Mouse (Mus musculus): ENCODE measurements around the gene Cdkal1.

Cdkal1 gene

DNA sequence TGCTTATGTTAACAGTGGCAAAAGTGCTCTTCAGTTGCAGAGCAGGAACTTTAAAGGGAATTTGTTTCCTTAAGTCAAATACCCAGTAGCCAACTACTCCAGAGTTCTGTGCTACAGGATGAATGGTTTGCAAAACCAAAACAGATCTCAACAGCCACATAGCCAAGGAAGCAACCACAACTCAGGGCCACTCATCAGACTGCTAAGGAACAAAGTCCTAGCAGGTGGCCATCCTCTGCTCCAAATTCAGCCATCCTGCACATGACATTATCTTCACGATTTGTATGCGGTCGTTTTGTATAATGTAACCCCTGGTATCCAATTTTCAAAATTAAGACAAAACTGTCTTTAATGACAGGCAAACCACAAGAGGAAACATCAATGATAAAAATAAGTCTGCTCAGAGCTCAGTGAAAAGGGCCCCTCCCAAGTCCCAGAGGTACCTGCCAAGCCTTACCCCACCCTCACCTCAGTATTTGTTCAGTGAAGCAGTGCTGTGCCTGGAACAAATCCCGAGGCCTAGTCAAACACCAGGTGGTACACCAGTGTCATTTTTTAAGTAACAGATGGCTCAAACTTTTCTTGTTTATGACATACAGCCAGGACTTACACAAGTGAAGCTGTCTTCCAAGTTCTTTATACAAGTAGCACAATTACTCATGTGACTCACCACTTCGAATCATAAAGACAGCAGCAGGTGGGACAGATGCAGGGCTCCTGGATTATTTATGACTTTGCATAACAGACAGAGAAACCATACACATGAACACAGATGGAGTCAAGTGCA, 117.6 kb downstream of the Cdkal1 start:
- Histone ChIP-seq H3K9me3 (ENCODE audit: low read length) (no peaks in the 10 kb centered on the region), H3K36me3 (ENCODE audit: insufficient read depth, low read length) (no peaks in the 10 kb centered on the region), H3K27me3 (ENCODE audit: insufficient read depth, low read length) (no peaks in the 10 kb centered on the region), H3K4me1 (replicated peaks; ENCODE audit: low read depth, low read length) (peaks cover 22% of the 10 kb centered on the region), H3K4me3 (replicated peaks; ENCODE audit: low read length) (no peak overlapping the region)
- TF ChIP-seq POU5F1 (IDR thresholded peaks at IDR 0.05; ENCODE audit: borderline replicate concordance, low read length) (no peak), NANOG (IDR thresholded peaks at IDR 0.05; ENCODE audit: borderline replicate concordance, low read length) (no peak; the same call in 1 of the 2 replicates), CTCF (conservative IDR thresholded peaks at IDR 0.05; ENCODE audit: low read length) (no peak)

DNA sequence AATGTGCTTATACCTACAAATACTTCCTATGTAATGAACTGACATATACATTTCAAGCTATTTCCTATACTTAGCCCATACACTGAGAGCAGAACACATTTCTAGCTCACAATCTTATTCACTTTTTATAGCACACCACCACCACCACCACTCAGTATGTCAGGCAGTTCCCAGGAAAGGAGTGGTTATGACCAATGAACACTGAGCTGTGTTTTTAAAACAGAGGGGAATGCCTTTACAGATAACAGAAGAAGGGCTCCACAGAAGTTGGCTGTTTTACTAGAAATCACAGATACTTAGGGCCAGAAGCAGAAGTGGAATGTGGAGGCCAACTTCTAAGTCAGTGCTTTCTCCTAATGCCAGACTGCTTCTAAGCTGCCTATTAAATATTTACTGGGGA, 121.0 kb downstream of the Cdkal1 start:
- no peak overlapping the region for H3K4me3 ChIP-seq (replicated peaks; ENCODE audit: low read length)
- no peaks in the 10 kb centered on the region for H3K9me3 ChIP-seq (ENCODE audit: low read length)
- H3K36me3 ChIP-seq (ENCODE audit: insufficient read depth, low read length), result no peaks in the 10 kb centered on the region
- no peaks in the 10 kb centered on the region for H3K27me3 ChIP-seq (ENCODE audit: insufficient read depth, low read length)
- TF ChIP-seq NANOG (IDR thresholded peaks at IDR 0.05; ENCODE audit: borderline replicate concordance, low read length), result no peak
- no peak for TF ChIP-seq CTCF (conservative IDR thresholded peaks at IDR 0.05; ENCODE audit: low read length)
- no peak for TF ChIP-seq POU5F1 (IDR thresholded peaks at IDR 0.05; ENCODE audit: borderline replicate concordance, low read length)
- peaks cover 22% of the 10 kb centered on the region for H3K4me1 ChIP-seq (replicated peaks; ENCODE audit: low read depth, low read length)

- TF ChIP-seq NANOG (IDR thresholded peaks at IDR 0.05; ENCODE audit: borderline replicate concordance, low read length), result no peak
- no peak for TF ChIP-seq CTCF (conservative IDR thresholded peaks at IDR 0.05; ENCODE audit: low read length)
- TF ChIP-seq POU5F1 (IDR thresholded peaks at IDR 0.05; ENCODE audit: borderline replicate concordance, low read length), result no peak
- Histone ChIP-seq H3K27me3 (ENCODE audit: insufficient read depth, low read length) (no peaks in the 10 kb centered on the region), H3K9me3 (ENCODE audit: low read length) (no peaks in the 10 kb centered on the region), H3K4me1 (replicated peaks; ENCODE audit: low read depth, low read length) (no peaks in the 10 kb centered on the region), H3K36me3 (ENCODE audit: insufficient read depth, low read length) (no peaks in the 10 kb centered on the region), H3K4me3 (replicated peaks; ENCODE audit: low read length) (no peak overlapping the region)
These were observed 129.2 kb downstream of the Cdkal1 start for GRCm38 (mm10) chr13:29726154-29726825.

DNA sequence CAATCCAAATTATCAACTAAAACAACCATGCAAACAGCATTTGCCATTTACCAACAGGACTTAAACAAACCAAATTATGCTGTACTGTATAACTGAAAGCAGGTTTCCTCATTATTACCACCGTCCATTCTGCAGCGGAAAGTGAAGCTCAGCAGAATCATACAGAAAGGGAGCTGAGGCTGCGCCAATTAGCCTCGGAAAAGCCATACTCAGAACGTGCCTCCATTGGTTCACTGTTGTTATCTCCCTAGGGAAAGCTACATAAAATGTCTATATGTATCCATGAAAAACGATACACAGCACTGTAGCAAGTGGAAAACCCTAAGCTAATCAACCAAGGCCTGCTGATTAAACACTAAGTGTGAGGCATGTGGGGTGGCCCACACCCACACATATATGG, 130.6 kb downstream of the Cdkal1 start:
- Histone ChIP-seq H3K4me1 (replicated peaks; ENCODE audit: low read depth, low read length) (no peaks in the 10 kb centered on the region), H3K9me3 (ENCODE audit: low read length) (no peaks in the 10 kb centered on the region), H3K36me3 (ENCODE audit: insufficient read depth, low read length) (no peaks in the 10 kb centered on the region), H3K4me3 (replicated peaks; ENCODE audit: low read length) (no peak overlapping the region), H3K27me3 (ENCODE audit: insufficient read depth, low read length) (no peaks in the 10 kb centered on the region)
- TF ChIP-seq CTCF (conservative IDR thresholded peaks at IDR 0.05; ENCODE audit: low read length) (no peak), NANOG (IDR thresholded peaks at IDR 0.05; ENCODE audit: borderline replicate concordance, low read length) (no peak), POU5F1 (IDR thresholded peaks at IDR 0.05; ENCODE audit: borderline replicate concordance, low read length) (no peak)

GRCm38 (mm10) chr13:29723150-29723549, 132.3 kb downstream of the Cdkal1 start:
- H3K4me1 ChIP-seq (replicated peaks; ENCODE audit: low read depth, low read length), result no peaks in the 10 kb centered on the region
- H3K36me3 ChIP-seq (ENCODE audit: insufficient read depth, low read length), result no peaks in the 10 kb centered on the region
- no peaks in the 10 kb centered on the region for H3K9me3 ChIP-seq (ENCODE audit: low read length)
- H3K4me3 ChIP-seq (replicated peaks; ENCODE audit: low read length), result no peak overlapping the region
- no peaks in the 10 kb centered on the region for H3K27me3 ChIP-seq (ENCODE audit: insufficient read depth, low read length)
- TF ChIP-seq POU5F1 (IDR thresholded peaks at IDR 0.05; ENCODE audit: borderline replicate concordance, low read length) (no peak), NANOG (IDR thresholded peaks at IDR 0.05; ENCODE audit: borderline replicate concordance, low read length) (no peak), CTCF (conservative IDR thresholded peaks at IDR 0.05; ENCODE audit: low read length) (no peak)

- no peak overlapping the region for H3K4me3 ChIP-seq (replicated peaks; ENCODE audit: low read length)
- no peaks in the 10 kb centered on the region for H3K4me1 ChIP-seq (replicated peaks; ENCODE audit: low read depth, low read length)
- TF ChIP-seq POU5F1 (IDR thresholded peaks at IDR 0.05; ENCODE audit: borderline replicate concordance, low read length) (no peak), NANOG (IDR thresholded peaks at IDR 0.05; ENCODE audit: borderline replicate concordance, low read length) (no peak), CTCF (conservative IDR thresholded peaks at IDR 0.05; ENCODE audit: low read length) (no peak)
- H3K36me3 ChIP-seq (ENCODE audit: insufficient read depth, low read length), result peaks cover 9% of the 10 kb centered on the region
- H3K9me3 ChIP-seq (ENCODE audit: low read length), result no peaks in the 10 kb centered on the region
- H3K27me3 ChIP-seq (ENCODE audit: insufficient read depth, low read length), result no peaks in the 10 kb centered on the region
These were observed 134.3 kb downstream of the Cdkal1 start for GRCm38 (mm10) chr13:29721206-29721605.

DNA sequence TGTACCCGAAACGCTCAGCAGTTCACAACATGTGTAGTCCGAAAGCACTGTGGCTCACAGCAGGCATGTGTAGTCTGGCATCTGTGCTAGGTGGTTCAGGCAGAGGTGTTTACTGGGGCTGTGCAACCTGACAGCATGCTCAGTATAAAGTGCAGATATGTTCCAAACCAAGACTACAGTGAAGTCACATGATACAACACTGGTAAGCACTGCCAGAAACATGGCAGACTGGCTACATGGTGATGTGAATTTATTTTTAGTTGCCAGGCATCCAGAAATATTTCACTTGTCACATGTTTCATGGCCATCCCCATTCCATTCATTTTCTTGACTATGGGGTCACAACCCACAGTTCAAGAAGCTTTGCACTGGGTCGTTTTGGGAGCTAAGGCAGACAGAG, 138.9 kb downstream of the Cdkal1 start:
- H3K9me3 ChIP-seq (ENCODE audit: low read length), result no peaks in the 10 kb centered on the region
- no peaks in the 10 kb centered on the region for H3K4me1 ChIP-seq (replicated peaks; ENCODE audit: low read depth, low read length)
- H3K4me3 ChIP-seq (replicated peaks; ENCODE audit: low read length), result no peak overlapping the region
- no peak for TF ChIP-seq CTCF (conservative IDR thresholded peaks at IDR 0.05; ENCODE audit: low read length)
- H3K27me3 ChIP-seq (ENCODE audit: insufficient read depth, low read length), result no peaks in the 10 kb centered on the region
- peaks cover 17% of the 10 kb centered on the region for H3K36me3 ChIP-seq (ENCODE audit: insufficient read depth, low read length)

- H3K27me3 ChIP-seq (ENCODE audit: insufficient read depth, low read length), result no peaks in the 10 kb centered on the region
- H3K4me3 ChIP-seq (replicated peaks; ENCODE audit: low read length), result no peak overlapping the region
- TF ChIP-seq CTCF (conservative IDR thresholded peaks at IDR 0.05; ENCODE audit: low read length), result no peak
- TF ChIP-seq NANOG (IDR thresholded peaks at IDR 0.05; ENCODE audit: borderline replicate concordance, low read length), result no peak
- no peak for TF ChIP-seq POU5F1 (IDR thresholded peaks at IDR 0.05; ENCODE audit: borderline replicate concordance, low read length)
- H3K9me3 ChIP-seq (ENCODE audit: low read length), result no peaks in the 10 kb centered on the region
- H3K36me3 ChIP-seq (ENCODE audit: insufficient read depth, low read length), result peaks cover 17% of the 10 kb centered on the region
- H3K4me1 ChIP-seq (replicated peaks; ENCODE audit: low read depth, low read length), result no peaks in the 10 kb centered on the region
These were observed 140.1 kb downstream of the Cdkal1 start for GRCm38 (mm10) chr13:29715241-29715841.

Measured in E14TG2a.4 (cell line).